Mouse (Mus musculus) activated CD4-positive, CD25-positive, alpha-beta regulatory T cell, adult 4 months (primary cell): ENCODE results near the gene Ly6g5b. TPM values are rescaled to one million over a fixed set of nuclear protein-coding genes. Genes with fewer than 3 reads are reported as not detected.

ENCODE experiments used
- ATAC-seq: one replicate; pipeline ENCODE4 v1.8.0; 2017
- polyA plus RNA-seq, 2 experiments: library from polyadenylated mRNA; unstranded; fragments of 100-300 nt; shearing (Covaris generic); gene quantifications; one replicate each; pipeline ENCODE4 v1.2.1; 2017

Gene Ly6g5b
- polyA plus RNA-seq = 1 to 10 TPM; 1.9 to 2.4 TPM

- ATAC-seq = peak; percentile 32
Measured at GRCm38 (mm10) chr17:35115046-35116019, at the start of gene Ly6g5b. Gene Ly6g5b (minus strand): TSS chr17:35115428.

GRCm38 (mm10) chr17:35164218-35164567, 49.0 kb upstream of the Ly6g5b start:
- no peak for ATAC-seq

GRCm38 (mm10) chr17:35163326-35164081, 48.3 kb upstream of the Ly6g5b start:
- ATAC-seq = no peak

GRCm38 (mm10) chr17:35162730-35163129, 47.5 kb upstream of the Ly6g5b start:
- no peak for ATAC-seq

GRCm38 (mm10) chr17:35162121-35162520, 46.9 kb upstream of the Ly6g5b start:
- no peak for ATAC-seq

GRCm38 (mm10) chr17:35161421-35161820, 46.2 kb upstream of the Ly6g5b start:
- ATAC-seq = no peak

- no peak for ATAC-seq
Measured at GRCm38 (mm10) chr17:35159638-35160037, 44.4 kb upstream of the Ly6g5b start.

- no peak for ATAC-seq
Measured at GRCm38 (mm10) chr17:35158850-35159593, 43.8 kb upstream of the Ly6g5b start.

GRCm38 (mm10) chr17:35157661-35158175, 42.5 kb upstream of the Ly6g5b start:
- ATAC-seq = no peak

- no peak for ATAC-seq
Measured at GRCm38 (mm10) chr17:35157254-35157653, 42.0 kb upstream of the Ly6g5b start.

- no peak for ATAC-seq
Measured at GRCm38 (mm10) chr17:35156461-35157200, 41.4 kb upstream of the Ly6g5b start.

GRCm38 (mm10) chr17:35155451-35155850, 40.2 kb upstream of the Ly6g5b start:
- no peak for ATAC-seq

GRCm38 (mm10) chr17:35154616-35155015, 39.4 kb upstream of the Ly6g5b start:
- no peak for ATAC-seq

- no peak for ATAC-seq
Measured at GRCm38 (mm10) chr17:35153931-35154330, 38.7 kb upstream of the Ly6g5b start.

- no peak for ATAC-seq
Measured at GRCm38 (mm10) chr17:35153077-35153476, 37.8 kb upstream of the Ly6g5b start.

GRCm38 (mm10) chr17:35152121-35152520, 36.9 kb upstream of the Ly6g5b start:
- no peak for ATAC-seq

GRCm38 (mm10) chr17:35147922-35148639, 32.9 kb upstream of the Ly6g5b start:
- no peak for ATAC-seq

- ATAC-seq = no peak
Measured at GRCm38 (mm10) chr17:35147348-35147747, 32.1 kb upstream of the Ly6g5b start.

GRCm38 (mm10) chr17:35146139-35146538, 30.9 kb upstream of the Ly6g5b start:
- no peak for ATAC-seq

GRCm38 (mm10) chr17:35141971-35142370, 26.7 kb upstream of the Ly6g5b start:
- no peak for ATAC-seq

- ATAC-seq = no peak
Measured at GRCm38 (mm10) chr17:35140490-35140996, 25.3 kb upstream of the Ly6g5b start.
